Mouse (Mus musculus) regulatory T cell (primary cell): ENCODE results near the gene Gm20817.
"Not testable (repeated sequence)": the region's sequence is repeated elsewhere in the genome, so short reads cannot be mapped to it uniquely, and the experiment has no call there.

Experiments used
- in situ Hi-C: fragments of 300-600 bp; cut with MboI, MseI; formaldehyde crosslinking; loops from one replicate; pipeline ENCODE4 v1.15.1; 2025; ENCODE audit warnings: high pct_unique_total_duplicates

Gene Gm20817

GRCm38 (mm10) chrY:68832628-68833027 lies at the start of gene Gm20817:
Gene Gm20817, minus strand, starts transcription at chrY:68832728.
- in situ Hi-C loops = not testable (repeated sequence)
